Mouse (Mus musculus): ENCODE measurements around the gene Nid2. TPM values are rescaled to one million over a fixed set of nuclear protein-coding genes. Genes with fewer than 3 reads are reported as not detected.

Gene Nid2
- 100 to 1,000 TPM in 1 of 2 experiments, under 1 TPM in 1; 0.59 to 200 TPM for polyA plus RNA-seq (2012; fragmentation: generic; extraction: Trizol)

DNA sequence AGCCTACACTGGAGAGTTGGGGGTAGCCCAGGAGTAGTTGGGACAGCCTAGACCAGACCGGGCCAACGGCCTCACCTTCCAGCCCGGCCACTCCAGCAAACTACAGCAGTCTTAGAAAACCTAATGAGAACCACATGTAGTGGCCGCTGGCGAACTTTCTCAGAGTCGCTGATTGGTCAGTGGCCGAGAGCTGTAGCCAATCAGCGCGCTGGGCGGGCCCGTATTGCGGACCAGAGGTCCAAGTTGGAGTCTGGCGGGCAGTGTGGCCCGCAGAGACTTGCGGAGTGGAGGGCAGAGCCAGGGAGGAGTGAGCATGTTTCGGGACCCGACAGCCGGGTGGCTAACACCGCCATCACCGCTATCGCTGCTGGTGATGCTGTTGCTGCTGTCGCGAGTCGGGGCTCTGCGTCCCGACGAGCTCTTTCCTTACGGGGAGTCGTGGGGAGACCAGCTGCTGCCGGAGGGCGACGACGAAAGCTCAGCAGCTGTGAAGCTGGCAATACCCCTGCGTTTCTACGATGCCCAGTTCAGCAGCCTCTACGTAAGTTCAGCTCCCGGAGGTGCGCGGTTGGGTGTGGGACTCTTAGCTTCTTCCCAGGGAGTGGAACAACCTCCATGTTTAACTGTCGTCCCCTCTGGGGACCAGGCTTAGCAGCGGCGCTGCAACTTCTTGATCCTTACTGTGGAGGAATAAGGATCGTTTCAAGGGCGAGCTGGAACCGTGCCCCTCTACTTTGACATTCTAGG is at the start of gene Nid2:
TSS of gene Nid2 (plus strand) at position 241 of the 747 bp plus-strand sequence.

DNA sequence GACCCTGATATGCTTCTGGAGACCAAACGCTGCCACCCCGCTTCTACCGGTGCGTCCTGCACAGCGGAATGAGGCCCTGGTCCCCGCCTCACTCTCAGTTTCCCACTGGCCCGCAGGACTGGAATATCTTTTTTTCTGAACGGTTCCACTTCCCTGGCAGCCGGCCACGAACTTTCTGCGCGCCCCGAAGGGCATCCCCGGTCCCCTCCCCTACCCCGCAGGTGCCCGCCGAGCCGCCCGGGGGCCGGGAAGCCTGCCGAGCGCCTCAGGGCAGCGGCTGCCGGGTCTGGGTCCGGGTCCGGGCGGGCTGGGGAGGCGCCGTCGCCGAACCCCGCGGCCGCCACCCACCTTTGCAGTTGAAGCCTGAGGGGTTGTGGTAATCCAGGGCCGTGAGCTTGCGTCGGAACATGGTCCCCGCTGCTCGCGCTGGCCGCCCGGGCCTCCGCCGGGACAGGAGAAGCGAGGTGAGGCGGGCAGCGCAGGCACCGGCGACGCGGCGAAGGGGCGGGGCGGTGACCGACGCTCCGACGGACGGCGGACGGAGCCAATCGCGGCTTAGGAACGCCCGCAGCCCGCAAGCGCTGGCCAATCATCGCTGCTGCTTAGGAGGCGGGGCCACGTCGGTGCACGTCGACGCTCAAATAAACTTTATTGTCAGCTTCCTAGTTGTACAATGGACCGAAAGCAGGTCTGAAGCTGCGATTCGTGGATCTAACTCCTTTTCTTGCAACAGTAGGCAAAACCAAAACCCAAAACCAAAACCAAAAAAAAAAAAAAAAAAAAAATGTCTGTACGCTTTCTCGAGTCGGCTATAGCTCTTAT is 72.5 kb downstream of the Nid2 start, which contains the start of gene Rtraf:
TSS of gene Rtraf (minus strand) at position 504 of the 822 bp plus-strand sequence.

Other genes starting within 250 kb of the Nid2 start
- not detected for gene Gm2244, start 201.3 kb upstream of the Nid2 start, polyA plus RNA-seq (2012; fragmentation: generic; extraction: Trizol)
- gene Gm2237, start 166.1 kb upstream of the Nid2 start, polyA plus RNA-seq (2012; fragmentation: generic; extraction: Trizol), result under 1 TPM; 0.02 to 0.45 TPM
- not detected for gene Gm5458, start 148.7 kb upstream of the Nid2 start, polyA plus RNA-seq (2012; fragmentation: generic; extraction: Trizol)
- gene Rtraf, start 72.6 kb downstream of the Nid2 start, polyA plus RNA-seq (2012; fragmentation: generic; extraction: Trizol), result 100 to 1,000 TPM in 1 of 2 experiments, 10 to 100 TPM in 1; 42.5 to 155 TPM
- under 1 TPM in 1 of 2 experiments, not detected in 1; 0.13 TPM for gene Gng2, start 226.4 kb downstream of the Nid2 start, polyA plus RNA-seq (2012; fragmentation: generic; extraction: Trizol)

Data from C3H10T1/2 (cell line).